Mouse (Mus musculus) B cell, adult 2 months (primary cell): ENCODE measurements around the gene Fhit.

Experiments used
- DNase-seq, 2 experiments: peaks; one replicate each; pipeline ENCODE4 v3.0.0; 2022

Gene Fhit

GRCm38 (mm10) chr14:9556333-9556732 is 1605.5 kb downstream of the Fhit start:
- DNase-seq, result no peak

- DNase-seq, result no peak
Measured at GRCm38 (mm10) chr14:9555807-9556206, 1606.0 kb downstream of the Fhit start.

GRCm38 (mm10) chr14:9552149-9552548 is 1609.7 kb downstream of the Fhit start:
- no peak for DNase-seq

- DNase-seq, result no peak
Measured at GRCm38 (mm10) chr14:9547952-9548351, 1613.9 kb downstream of the Fhit start.

GRCm38 (mm10) chr14:9544364-9544763 is 1617.5 kb downstream of the Fhit start:
- DNase-seq, result no peak

GRCm38 (mm10) chr14:9535491-9535890 is 1626.3 kb downstream of the Fhit start:
- no peak for DNase-seq

GRCm38 (mm10) chr14:9529247-9529646 is 1632.6 kb downstream of the Fhit start:
- no peak for DNase-seq

GRCm38 (mm10) chr14:9526136-9526535 is 1635.7 kb downstream of the Fhit start:
- DNase-seq, result no peak

- DNase-seq, result no peak
Measured at GRCm38 (mm10) chr14:9517651-9518050, 1644.2 kb downstream of the Fhit start.

- DNase-seq, result no peak
Measured at GRCm38 (mm10) chr14:9509678-9510077, 1652.2 kb downstream of the Fhit start.
